Mouse (Mus musculus) liver, adult 10 weeks (tissue): ENCODE measurements around the gene Sult2b1. TPM values are rescaled to one million over a fixed set of nuclear protein-coding genes. Genes with fewer than 3 reads are reported as not detected.

ENCODE experiments used
- polyA plus RNA-seq: library from polyadenylated mRNA; stranded (reverse); fragments of 350-450 nt; fragmentation: Illumina TruSeq; extraction: RNeasy Lipid Tissue Mini Kit (QIAGEN cat#74804); gene quantifications from one replicate; pipeline ENCODE4 v1.2.3, GENCODE M21; 2014; ENCODE audit warnings: low read depth, low replicate concordance

Gene Sult2b1
- polyA plus RNA-seq, 1 experiment from 2014 or later = not detected

Other genes with a start within 250 kb of the Sult2b1 start
- not detected for gene Hsd17b14, start 229.8 kb downstream of the Sult2b1 start, polyA plus RNA-seq
- 3.7 TPM for gene Bcat2, start 214.5 kb downstream of the Sult2b1 start, polyA plus RNA-seq
- not detected for gene Fgf21, start 169.2 kb downstream of the Sult2b1 start, polyA plus RNA-seq
- not detected for gene Fut1, start 167.4 kb downstream of the Sult2b1 start, polyA plus RNA-seq
- gene Izumo1, start 162.9 kb downstream of the Sult2b1 start, polyA plus RNA-seq = not detected
- gene Rasip1, start 157.2 kb downstream of the Sult2b1 start, polyA plus RNA-seq = not detected
- not detected for gene Mamstr, start 144.7 kb downstream of the Sult2b1 start, polyA plus RNA-seq
- not detected for gene Fut2, start 118.3 kb downstream of the Sult2b1 start, polyA plus RNA-seq
- gene Ntn5, start 100.6 kb downstream of the Sult2b1 start, polyA plus RNA-seq = not detected
- not detected for gene Sec1, start 90.3 kb downstream of the Sult2b1 start, polyA plus RNA-seq
- not detected for gene Car11, start 84.8 kb downstream of the Sult2b1 start, polyA plus RNA-seq
- gene Dbp, start 79.6 kb downstream of the Sult2b1 start, polyA plus RNA-seq = 2.3 TPM
- gene Rpl18, start 69.2 kb downstream of the Sult2b1 start, polyA plus RNA-seq = 8.0 TPM
- 1.6 TPM for gene Sphk2, start 66.7 kb downstream of the Sult2b1 start, polyA plus RNA-seq
- not detected for gene Fam83e, start 63.5 kb downstream of the Sult2b1 start, polyA plus RNA-seq
- not detected for gene Spaca4, start 58.9 kb downstream of the Sult2b1 start, polyA plus RNA-seq
- gene Lmtk3, start 931 bp downstream of the Sult2b1 start, polyA plus RNA-seq = not detected
- 9.5 TPM for gene Cyth2, start 29.9 kb upstream of the Sult2b1 start, polyA plus RNA-seq
- gene Kcnj14, start 40.1 kb upstream of the Sult2b1 start, polyA plus RNA-seq = not detected
- 0.66 TPM for gene Grwd1, start 46.3 kb upstream of the Sult2b1 start, polyA plus RNA-seq
- 63.8 TPM for gene Kdelr1, start 88.1 kb upstream of the Sult2b1 start, polyA plus RNA-seq
- gene Grin2d, start 93.7 kb upstream of the Sult2b1 start, polyA plus RNA-seq = not detected
- not detected for gene Syngr4, start 112.0 kb upstream of the Sult2b1 start, polyA plus RNA-seq
- 2.9 TPM for gene Tmem143, start 112.3 kb upstream of the Sult2b1 start, polyA plus RNA-seq
- not detected for gene Emp3, start 136.7 kb upstream of the Sult2b1 start, polyA plus RNA-seq
- gene Ccdc114, start 139.4 kb upstream of the Sult2b1 start, polyA plus RNA-seq = not detected
- 4.5 TPM for gene Abcc6, start 245.6 kb upstream of the Sult2b1 start, polyA plus RNA-seq
- 2.9 TPM for gene Nomo1, start 249.0 kb upstream of the Sult2b1 start, polyA plus RNA-seq